Mouse (Mus musculus): ENCODE data around the gene Pdgfa. TPM values are rescaled to one million over a fixed set of nuclear protein-coding genes. Genes with fewer than 3 reads are reported as not detected.

The Pdgfa gene
- total RNA-seq, 2 experiments from 2014 or later = not detected

DNA sequence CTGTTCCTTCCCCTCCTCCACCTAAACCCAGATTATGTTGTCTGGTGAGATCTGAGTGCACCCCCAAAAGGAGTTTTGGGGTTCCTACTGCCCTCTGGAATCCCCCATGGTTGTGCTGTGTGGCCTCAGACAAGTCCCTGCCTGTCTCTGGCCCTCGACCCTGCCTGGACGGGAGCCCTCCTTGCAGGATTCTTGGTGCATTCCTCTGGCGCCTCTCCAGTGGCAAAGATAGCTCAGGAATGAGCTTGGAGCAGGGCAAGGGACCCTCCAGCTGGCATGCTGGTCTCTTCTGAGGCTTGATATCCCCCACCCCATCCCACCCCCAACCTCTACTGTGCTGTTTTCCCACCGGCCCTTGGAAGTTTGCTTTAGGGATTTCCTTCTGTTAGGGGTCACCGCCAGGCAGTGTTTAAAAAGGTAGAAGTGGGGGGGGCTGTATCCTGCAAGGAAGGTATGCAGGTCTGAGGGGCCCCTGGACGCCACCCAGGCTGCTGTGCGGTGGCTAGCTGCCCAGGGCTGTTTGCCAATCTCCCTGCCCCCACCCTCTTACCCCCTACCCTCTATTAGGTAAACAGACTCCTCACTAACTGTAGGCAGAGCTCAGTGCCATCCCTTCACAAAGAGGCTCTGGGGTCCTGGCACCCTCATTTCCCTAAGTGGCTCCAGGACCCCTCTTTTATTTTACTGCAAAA is 31.0 kb downstream of the Pdgfa start:
- ATAC-seq (replicated peaks; ENCODE audit: low FRiP score, low TSS enrichment, poor library complexity, severe bottlenecking) = no peak

DNA sequence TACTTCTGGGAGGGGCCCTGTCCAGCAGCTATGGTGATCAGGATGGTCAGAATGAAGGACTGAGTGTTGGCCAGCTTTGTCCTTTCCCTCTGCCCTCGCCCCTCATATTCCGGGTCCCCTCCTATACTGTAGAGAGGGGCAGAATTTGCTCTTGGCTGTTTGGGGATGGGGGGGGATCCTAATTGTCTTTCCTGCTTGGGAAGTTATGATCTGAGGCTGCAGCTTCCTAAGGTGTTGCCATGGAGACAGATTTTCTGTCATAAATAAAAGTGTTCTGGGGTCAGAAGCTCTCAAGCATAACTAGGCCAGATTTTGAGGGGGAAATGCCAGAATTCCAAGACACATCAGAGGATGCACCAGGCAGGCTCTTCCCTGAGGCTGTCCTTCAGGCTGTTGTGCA is 31.6 kb downstream of the Pdgfa start:
- ATAC-seq (replicated peaks; ENCODE audit: low FRiP score, low TSS enrichment, poor library complexity, severe bottlenecking) = no peak

DNA sequence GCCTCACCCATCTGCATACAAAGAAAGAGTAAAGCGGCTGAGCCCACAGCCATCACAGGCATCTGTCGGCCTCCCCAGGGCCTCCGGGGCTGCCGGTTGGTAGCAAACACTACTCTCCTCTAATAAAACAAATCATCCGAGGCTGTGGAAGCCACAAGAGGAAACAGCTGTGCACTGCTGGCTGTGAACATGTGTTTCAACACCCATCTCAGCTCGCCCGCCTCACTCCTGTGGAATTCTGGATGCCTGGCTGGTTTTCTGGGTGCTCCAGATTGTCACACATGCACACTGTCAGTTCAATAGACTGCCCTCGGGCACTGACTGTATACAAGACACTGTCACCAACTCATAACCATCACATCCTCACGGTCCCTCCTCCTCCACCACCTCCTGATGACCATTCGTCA is 40.7 kb downstream of the Pdgfa start:
- no peak for ATAC-seq (replicated peaks; ENCODE audit: low FRiP score, low TSS enrichment, poor library complexity, severe bottlenecking)

DNA sequence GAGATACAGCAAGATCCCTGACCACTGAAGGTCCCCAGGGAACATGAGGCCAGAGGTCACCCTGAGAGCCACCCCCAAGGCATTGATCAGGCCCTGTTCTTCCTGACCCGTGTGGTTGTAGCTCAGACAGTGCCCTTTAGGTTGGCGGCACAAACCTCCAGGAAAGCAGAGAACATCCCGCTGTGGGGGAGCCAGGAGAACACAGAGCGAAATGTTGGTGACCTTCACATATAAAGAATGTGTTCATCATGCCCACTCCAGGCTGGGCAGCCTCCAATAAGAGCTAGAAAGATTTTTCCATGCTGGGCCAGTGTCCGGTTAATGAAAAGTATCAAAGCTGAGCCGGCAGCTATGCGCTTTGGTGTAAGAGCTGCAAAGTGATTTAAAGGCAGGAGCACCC is 43.2 kb downstream of the Pdgfa start:
- no peak for ATAC-seq (replicated peaks; ENCODE audit: low FRiP score, low TSS enrichment, poor library complexity, severe bottlenecking)

DNA sequence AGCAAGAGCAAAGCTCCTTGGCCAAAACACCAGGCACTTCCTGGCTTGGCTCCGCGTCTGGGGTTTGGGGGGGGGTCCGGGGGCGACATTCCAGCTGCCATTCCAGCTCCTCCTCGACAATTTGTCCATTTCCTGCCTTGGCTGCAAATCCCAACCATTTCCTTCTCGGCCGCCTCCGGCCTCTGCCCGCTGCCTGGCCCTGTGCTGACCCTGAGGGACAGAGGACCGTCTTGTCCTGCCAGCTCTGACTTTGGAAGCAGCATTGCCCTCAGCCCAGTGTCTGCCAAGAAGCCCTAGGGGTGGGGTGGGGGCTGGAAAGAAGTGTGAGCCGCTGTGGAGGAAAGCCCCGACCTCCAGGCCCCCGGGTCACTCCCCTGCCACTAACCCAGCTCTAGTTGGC is 44.2 kb downstream of the Pdgfa start:
- ATAC-seq (replicated peaks; ENCODE audit: low FRiP score, low TSS enrichment, poor library complexity, severe bottlenecking) = no peak

DNA sequence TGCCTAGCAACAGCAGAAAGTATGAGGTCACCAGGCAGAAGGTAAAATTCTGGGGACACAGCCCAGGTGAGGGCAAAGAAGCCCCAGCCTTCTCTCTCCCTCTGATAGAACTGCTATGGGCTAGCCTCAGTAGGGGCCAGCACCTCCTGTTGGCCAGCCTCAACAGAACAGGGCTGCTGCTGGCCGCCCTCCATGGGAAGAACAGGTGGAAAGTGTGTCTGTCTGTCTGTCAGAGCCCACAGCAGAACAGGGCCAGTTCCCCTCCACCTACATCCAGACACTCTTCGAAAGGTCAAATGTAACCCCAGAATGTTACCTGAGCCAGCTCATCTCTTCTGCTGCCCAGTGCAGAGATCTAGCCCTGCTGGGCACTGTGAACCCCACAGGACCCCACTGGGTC is 45.9 kb downstream of the Pdgfa start:
- ATAC-seq (replicated peaks; ENCODE audit: low FRiP score, low TSS enrichment, poor library complexity, severe bottlenecking) = no peak

DNA sequence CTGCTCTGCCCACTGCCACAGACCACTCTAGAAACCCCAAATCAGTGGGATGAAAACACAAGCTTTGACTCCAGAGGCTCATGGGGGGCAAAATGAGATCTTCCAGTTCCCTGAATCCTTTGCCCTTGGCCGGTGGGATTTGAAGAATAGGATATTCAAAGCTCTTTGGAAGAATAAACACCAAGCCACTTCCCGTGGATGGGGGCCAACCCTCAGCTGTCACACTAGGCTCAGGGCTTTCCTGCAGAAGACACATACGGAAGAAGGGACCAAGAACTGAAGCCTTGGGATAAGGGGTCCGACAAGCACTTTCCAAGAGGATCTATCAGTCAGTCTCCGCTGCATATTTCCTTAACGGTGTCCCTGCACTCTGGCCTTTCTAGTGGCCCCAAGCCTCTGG is 48.0 kb downstream of the Pdgfa start:
- no peak for ATAC-seq (replicated peaks; ENCODE audit: low FRiP score, low TSS enrichment, poor library complexity, severe bottlenecking)

DNA sequence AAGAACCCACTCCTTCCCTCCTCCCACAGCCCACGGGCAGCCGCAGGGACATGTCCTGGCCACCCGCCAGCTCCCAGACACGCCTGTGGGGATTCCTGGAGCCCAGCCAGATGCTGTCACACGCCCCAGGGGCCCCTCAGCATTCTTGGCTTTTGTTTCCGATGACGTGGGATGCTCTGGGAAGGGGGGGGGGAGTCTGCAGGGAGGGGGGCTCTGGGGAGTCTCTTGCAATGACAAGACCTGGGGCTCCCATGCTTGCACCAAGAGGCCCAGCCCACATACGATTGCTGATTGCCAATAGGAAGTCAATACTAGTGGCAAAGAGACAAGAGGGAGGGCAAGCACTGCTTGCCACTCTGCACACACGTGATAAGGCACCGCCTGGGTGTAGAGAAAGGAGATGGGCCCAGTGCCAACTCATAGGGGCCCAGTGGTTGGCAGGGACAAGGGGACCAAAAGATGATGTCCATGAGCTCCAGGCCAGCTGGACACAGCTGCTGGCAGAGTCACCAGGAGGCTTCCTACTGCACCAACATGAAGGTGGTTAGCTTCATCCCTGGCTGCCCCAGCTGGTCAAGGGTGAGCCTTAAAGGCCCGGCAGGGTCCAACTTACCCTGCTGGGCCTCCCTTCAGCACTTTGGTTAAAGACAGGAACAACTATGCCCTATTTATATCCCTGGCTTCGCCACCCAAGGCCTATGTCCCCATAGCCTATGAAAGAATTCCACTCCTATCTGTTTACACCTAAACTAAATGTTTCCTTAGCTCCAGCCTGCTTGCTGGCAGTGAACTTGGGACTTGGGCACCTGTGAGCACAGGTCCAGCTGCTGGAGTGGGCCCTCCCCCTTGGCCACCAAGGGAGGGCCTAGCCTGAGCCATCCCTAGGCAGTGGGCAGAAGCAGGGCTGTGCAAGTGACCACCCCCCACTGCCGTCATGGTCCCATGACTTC is 48.9 kb downstream of the Pdgfa start:
- peak; percentile 46; the same call in 1 of the 2 replicates for ATAC-seq (replicated peaks; ENCODE audit: low FRiP score, low TSS enrichment, poor library complexity, severe bottlenecking)

DNA sequence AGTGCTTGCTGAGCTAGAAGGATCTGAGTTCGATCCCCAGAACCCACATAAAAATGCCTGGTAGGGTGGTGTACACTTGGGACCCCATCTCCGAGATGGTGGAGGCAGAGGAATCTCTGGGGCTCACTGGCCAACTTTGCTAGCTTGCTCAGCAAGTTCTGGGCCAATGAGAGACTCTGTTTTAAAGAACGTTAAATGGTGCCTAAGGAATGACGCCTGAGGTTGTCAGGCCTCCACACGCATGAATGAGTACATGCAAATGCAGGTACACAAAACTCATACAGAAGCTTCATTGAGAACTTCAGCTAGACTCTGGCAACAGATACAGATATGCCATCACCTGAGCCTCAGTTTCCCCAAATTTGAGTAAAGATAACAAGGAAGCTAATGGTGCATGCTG is 49.7 kb downstream of the Pdgfa start:
- ATAC-seq (replicated peaks; ENCODE audit: low FRiP score, low TSS enrichment, poor library complexity, severe bottlenecking) = no peak

DNA sequence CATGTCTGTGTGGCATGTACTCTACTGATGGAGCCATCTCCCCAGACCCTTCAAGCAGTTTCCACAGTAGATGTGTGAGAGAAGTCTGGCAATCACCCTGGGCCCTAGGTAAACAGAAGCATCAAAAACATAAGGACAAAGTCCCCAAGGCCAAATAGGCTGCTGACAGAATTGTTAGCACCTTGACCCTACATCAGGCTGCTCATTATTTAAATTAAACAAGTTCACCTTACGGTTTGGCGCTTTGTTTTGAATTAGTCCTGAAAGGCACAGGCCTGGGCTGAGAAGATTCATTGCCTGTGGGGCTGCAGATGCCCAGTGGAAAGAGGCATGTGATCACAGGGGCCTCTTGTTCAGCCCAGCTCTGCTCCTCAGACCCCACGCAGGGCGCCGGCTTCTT is 50.2 kb downstream of the Pdgfa start:
- ATAC-seq (replicated peaks; ENCODE audit: low FRiP score, low TSS enrichment, poor library complexity, severe bottlenecking) = no peak

DNA sequence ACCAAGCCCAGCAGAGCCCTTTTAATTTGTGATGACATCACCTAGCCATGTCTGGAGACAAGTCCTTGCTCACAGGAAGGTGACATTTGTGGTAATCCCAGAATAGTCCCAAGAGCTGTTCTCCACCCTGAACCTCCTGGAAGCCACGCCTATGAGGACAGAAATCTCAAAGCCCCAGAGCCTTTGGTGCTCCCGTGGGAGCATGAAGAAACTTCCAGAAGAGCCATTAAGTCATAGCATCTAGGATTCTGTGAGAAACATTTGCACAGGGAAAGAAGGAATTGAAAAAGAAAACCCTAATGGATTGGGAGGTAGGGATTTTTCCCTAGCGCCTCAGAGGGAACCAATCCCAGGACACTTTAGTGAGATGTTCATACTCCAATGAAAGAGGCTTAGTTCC is 52.2 kb downstream of the Pdgfa start:
- no peak for ATAC-seq (replicated peaks; ENCODE audit: low FRiP score, low TSS enrichment, poor library complexity, severe bottlenecking)

DNA sequence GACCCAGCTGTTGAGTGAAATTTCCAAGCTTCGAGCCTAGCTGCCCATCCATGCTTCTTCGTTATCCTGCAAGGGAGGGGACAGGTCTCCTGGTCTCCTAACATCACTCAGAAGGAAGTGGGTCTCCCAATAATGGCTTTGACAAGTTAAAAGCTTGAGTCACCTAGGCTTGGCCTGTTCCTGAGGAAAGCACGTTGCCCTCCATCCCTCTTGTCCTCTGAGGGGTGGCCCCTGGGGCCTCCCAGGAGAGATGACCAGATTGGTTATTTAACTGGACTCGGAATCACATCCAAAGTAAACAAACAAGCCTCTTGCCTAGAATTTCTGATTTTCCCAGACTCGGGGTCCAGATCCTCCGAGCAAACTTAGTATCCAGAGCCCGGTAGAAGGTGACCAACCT is 52.6 kb downstream of the Pdgfa start:
- ATAC-seq (replicated peaks; ENCODE audit: low FRiP score, low TSS enrichment, poor library complexity, severe bottlenecking) = no peak

DNA sequence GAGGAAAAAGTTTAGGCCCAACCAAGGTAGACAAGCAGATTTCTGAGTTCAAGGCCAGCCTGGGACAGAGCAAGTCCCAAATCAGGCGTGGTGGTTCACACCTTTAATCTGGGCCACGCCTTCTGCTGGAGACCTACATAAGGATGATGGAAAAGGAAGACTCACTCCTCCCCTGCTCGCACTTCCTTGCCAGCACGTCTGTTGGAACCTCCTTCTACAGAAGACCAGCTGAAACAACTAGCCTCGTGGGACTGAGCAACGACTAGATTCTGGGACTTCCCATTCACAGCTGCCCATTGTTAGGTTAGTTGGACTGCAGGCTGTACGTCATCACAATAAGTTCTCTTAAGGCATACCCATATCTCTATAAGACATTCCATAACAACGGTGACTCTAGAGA is 55.3 kb downstream of the Pdgfa start:
- no peak for ATAC-seq (replicated peaks; ENCODE audit: low FRiP score, low TSS enrichment, poor library complexity, severe bottlenecking)

DNA sequence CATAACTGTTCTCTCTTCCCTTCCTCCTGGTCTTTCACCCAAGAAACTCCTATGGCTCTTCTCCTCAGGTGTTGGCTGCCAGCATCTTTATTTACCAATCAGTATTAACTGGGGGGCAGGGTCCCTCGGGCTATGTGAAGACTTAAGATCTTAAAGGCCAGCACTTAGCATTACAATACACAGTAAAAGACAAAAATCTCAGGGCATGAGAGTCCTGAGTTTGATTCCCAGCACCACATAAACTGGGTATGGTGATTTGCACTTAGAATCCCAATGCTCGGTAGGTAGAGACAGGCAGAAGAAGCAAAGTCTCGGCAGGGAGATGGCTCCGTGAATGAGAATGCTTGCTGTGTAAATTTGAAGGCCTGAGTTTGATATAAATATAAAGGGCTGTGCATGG is 56.6 kb downstream of the Pdgfa start:
- no peak for ATAC-seq (replicated peaks; ENCODE audit: low FRiP score, low TSS enrichment, poor library complexity, severe bottlenecking)

DNA sequence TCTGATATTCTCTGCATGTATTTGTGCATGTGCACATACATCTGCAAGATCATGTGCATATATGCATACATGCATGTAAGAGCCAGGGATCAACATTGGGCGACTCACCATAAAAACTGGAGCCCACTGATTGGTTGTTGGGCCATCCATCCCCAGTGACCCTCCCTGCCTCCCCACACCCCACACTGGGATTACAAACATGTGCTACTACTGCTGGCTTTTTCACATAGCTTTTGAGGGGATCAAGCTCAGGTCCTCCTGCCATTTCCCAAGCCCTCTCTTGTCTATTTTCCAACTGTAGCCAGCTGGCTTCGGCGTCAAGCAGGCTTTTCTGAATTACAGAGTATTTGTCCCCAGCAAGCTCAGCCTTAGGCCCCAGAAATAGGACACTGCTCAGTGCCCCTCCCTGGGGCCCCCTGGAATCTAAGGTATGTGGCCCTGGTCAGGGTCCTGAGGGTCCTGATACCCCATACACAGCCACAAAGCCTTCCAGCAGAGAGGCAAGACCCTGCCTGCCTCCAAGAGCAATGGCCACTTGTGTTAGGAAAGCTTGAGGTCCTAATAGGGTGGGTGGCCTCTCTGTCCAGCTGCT is 58.5 kb downstream of the Pdgfa start:
- ATAC-seq (replicated peaks; ENCODE audit: low FRiP score, low TSS enrichment, poor library complexity, severe bottlenecking) = no peak

DNA sequence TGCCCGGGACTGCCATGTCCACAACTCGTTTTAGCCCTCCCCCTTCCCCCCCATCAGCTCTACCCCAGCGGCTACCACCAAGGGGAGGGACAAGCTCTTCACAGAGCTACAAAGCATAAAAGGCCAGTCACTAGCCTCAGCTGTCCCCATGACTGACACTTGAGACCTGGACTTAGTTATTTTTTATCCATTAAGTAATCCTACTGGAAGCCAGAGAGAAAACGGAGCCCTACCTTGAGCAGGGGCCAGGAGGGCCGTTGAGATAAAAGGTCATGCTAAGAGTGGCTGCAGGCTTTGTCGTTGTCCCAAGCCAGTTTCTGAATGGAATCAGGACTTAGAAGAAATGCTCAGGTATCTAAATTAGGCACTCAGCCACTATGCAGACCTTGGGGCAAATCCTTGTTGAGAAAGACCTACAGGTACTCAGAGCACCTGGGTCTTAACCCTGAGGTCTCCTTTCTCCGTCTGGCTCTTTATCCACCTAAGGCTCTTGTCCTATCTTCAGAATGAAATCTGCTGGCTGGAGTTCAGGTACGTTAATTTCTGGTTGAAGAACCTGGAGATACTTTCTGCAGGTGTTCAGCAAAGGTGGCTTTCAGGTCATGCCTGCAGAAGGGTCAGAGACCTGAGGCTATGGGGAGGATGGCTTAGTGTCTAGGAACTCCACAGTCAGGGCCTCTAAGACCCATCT is 60.6 kb downstream of the Pdgfa start:
- ATAC-seq (replicated peaks; ENCODE audit: low FRiP score, low TSS enrichment, poor library complexity, severe bottlenecking) = no peak

DNA sequence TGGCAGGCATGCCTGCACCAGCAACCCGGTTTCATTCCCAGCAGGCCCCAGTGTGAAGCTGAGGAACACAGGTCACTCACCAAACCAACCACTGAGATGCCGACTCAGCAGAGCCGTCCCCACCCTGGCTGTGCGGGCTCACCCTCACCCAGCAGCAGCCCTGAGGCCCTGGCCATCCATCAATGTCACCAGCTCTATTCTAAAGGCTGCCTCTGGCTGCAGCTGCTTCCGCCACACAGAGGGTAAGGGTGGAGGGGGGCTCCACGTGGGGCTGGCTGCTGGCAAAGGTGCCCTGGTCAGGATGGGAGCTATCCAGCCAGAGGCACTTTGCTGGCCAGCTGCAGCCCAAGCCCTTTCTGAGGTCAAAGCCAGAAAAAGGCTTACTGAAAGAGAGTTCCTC is 62.6 kb downstream of the Pdgfa start:
- ATAC-seq (replicated peaks; ENCODE audit: low FRiP score, low TSS enrichment, poor library complexity, severe bottlenecking) = no peak

DNA sequence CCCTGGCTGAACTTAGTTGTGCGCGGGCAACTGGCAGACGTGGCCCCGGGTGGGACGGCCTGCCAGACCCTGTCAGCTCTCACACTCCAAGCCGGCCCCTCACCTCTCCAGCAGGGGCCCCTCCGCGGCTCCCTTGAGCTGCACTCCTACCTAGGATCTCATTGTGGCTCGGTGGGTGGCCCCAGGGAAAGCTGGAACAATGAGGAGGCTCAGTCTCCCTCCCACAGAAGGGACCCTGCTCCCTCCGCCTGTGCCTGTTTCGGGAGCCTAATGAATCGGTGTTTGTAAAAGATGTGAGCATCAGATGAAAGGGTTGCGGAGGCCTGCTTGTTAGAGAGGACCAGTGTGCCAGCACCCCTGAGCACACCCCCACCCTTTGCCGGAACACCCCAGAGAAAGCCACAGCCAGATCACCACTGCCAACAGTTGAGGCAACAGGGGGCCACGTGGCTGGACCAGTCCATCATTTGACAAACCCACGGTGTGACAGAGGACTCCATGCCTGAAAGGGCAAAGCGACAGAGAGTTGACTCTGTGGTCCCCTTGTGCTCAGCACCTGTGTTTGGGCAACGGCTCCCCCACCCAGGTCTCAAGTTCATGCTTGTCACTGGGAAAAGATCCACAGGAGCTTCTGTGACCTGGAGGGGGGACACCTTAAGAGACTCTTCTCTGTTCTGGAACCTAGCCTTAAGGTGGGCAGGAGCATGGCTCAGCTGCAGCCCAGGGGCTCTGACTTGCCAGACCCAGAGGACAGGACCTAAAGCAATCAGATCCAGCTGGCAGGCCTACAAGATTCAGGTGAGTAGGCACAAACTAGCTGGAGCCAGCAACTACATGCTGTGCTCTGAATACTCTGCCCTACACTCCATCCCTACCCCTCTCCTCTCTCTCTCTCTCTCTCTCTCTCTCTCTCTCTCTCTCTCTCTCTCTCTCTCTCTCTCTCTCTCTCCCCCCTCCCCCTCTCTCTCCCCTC is 64.4 kb downstream of the Pdgfa start:
- ATAC-seq (replicated peaks; ENCODE audit: low FRiP score, low TSS enrichment, poor library complexity, severe bottlenecking) = no peak

DNA sequence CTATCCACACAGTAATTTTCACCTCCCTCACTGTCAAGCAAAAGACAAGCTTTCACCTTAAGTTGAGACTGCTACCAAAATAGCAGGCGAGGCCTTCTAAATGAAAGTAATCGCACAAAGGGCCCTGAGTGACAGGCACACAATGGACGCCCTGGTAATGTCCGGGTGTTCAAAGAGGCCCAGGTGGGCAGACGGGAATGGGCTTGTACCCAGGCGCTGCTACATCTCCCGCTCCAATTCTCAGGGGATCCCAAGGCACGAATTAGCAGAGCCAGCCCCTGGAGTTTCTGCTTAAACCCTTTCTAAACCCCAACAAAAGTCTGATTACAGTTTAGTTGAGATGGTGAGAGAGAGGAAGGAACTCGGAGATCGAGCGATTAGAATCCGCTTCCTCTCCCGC is 65.3 kb downstream of the Pdgfa start:
- no peak for ATAC-seq (replicated peaks; ENCODE audit: low FRiP score, low TSS enrichment, poor library complexity, severe bottlenecking)
